8 mouse cellular contexts compared by ENCODE assay signal in genomic region chr17:70629653-70630378, GRCm38 (mm10).
A peak's percentile ranks its signal among the peaks of the same experiment; 100 is the strongest.
DNase-seq lines count a peak whose midpoint lies in the region; ATAC-seq lines count a peak whose summit lies in the region.
"Had no signal": no experiment of that assay in that cellular context is flagged by ENCODE, and none has a peak within 500 bp of the region (broad histone marks: within the 10 kb centered on the region; RNA-seq: fewer than 3 reads in every experiment).

No protein-coding gene starts in this region.

- H3K4me2 ChIP-seq in kidney, embryonic 16.5 days (replicated peaks; ENCODE audit: low read depth, low read length): no peak overlapping the region
- H3K4me2 ChIP-seq: liver, embryonic 15.5 days had no signal

- no peak for ATAC-seq in kidney, embryonic 16.5 days (ENCODE audit: low FRiP score, low TSS enrichment)

- no peak overlapping the region for H3K4me3 ChIP-seq in kidney, embryonic 16.5 days (ENCODE audit: low read length)
- H3K4me3 ChIP-seq: liver, embryonic 15.5 days had no signal

- H3K27me3 ChIP-seq in kidney, embryonic 16.5 days (ENCODE audit: insufficient read depth, low read length): no peaks in the 10 kb centered on the region
- H3K27me3 ChIP-seq: liver, embryonic 15.5 days had no signal

- no peak overlapping the region for H3K9ac ChIP-seq in kidney, embryonic 16.5 days (replicated peaks; ENCODE audit: low read length)
- H3K9ac ChIP-seq: liver, embryonic 15.5 days had no signal

- DNase-seq in urinary bladder, postnatal 14 days (ENCODE audit: low spot score): peak; percentile 8
- DNase-seq in urinary bladder, adult 2 months (ENCODE audit: low spot score): no peak
- peak; percentile 30 for DNase-seq in heart, adult 8-10 months (ENCODE audit: low spot score)
- peak; percentile 80 for DNase-seq in left cerebral cortex, adult 9 months (ENCODE audit: low spot score in 2 of 2)
- DNase-seq in right cerebral cortex, postnatal 36 days (ENCODE audit: low spot score in 2 of 2): peak; percentile 71 to 73
- no peak for DNase-seq in ovary, postnatal 14 days (ENCODE audit: low spot score)

- 58% methylated on average over 6 of the region's 6 CpGs for WGBS in kidney, embryonic 16.5 days

- H3K4me1 ChIP-seq in kidney, embryonic 16.5 days (ENCODE audit: insufficient read depth, low read length): no peaks in the 10 kb centered on the region
- H3K4me1 ChIP-seq: liver, embryonic 15.5 days had no signal

- no peak overlapping the region for H3K27ac ChIP-seq in kidney, embryonic 16.5 days (ENCODE audit: low read length)
- H3K27ac ChIP-seq: liver, embryonic 15.5 days had no signal

- H3K36me3 ChIP-seq in kidney, embryonic 16.5 days (ENCODE audit: insufficient read depth, low read length): no peaks in the 10 kb centered on the region
- H3K36me3 ChIP-seq: liver, embryonic 15.5 days had no signal

- H3K9me3 ChIP-seq in kidney, embryonic 16.5 days (ENCODE audit: low read length): no peaks in the 10 kb centered on the region
- H3K9me3 ChIP-seq: liver, embryonic 15.5 days had no signal

Comparison
In these comparisons a context has a peak if more than half of its experiments do, and no peak if none do; other contexts are left out.
1. DNase-seq: peak in urinary bladder, postnatal 14 days (single experiment), heart, adult 8-10 months (single experiment), left cerebral cortex, adult 9 months (2 of 2) and right cerebral cortex, postnatal 36 days (2 of 2); none in urinary bladder, adult 2 months (single experiment) and ovary, postnatal 14 days (single experiment).